Mouse (Mus musculus) midbrain, embryonic 14.5 days (tissue): Measurements from ENCODE around the gene Tob1. TPM values are rescaled to one million over a fixed set of nuclear protein-coding genes. Genes with fewer than 3 reads are reported as not detected.

Experiments used
- ATAC-seq: fragments of 200-750 bp; cut with Nextera tagmentation; 2 replicates; pipeline ENCODE4 v1.8.0; 2017; ENCODE audit warnings: moderate number of reproducible peaks, moderate library complexity; ENCODE audit not compliant: low FRiP score, low TSS enrichment
- DNase-seq: peaks from one replicate; pipeline ENCODE4 v3.0.0-alpha.2; 2015
- H3K27ac ChIP-seq: fragments of 300-500 bp; sonication (generic); replicated peaks from 2 replicates; pipeline ENCODE4 v1.5.1; 2014; ENCODE audit warnings: mild to moderate bottlenecking, low read depth, low read length, moderate library complexity
- H3K27me3 ChIP-seq: fragments of 300-500 bp; sonication (generic); 2 replicates; pipeline ENCODE4 v1.6.1; 2014; ENCODE audit warnings: low read length, control low read depth, mixed read lengths; ENCODE audit not compliant: control insufficient read depth, insufficient read depth
- H3K36me3 ChIP-seq: fragments of 300-500 bp; sonication (generic); 2 replicates; pipeline ENCODE4 v1.6.1; 2014; ENCODE audit warnings: low read length, control low read depth; ENCODE audit not compliant: control insufficient read depth, insufficient read depth
- H3K4me1 ChIP-seq: fragments of 300-500 bp; sonication (generic); 2 replicates; pipeline ENCODE4 v1.6.1; 2014; ENCODE audit warnings: mild to moderate bottlenecking, antibody characterized with exemption, low read length, control low read depth; ENCODE audit not compliant: control insufficient read depth, insufficient read depth
- H3K4me2 ChIP-seq: fragments of 300-500 bp; sonication (generic); 2 replicates; pipeline ENCODE4 v1.6.1; 2014; ENCODE audit warnings: mild to moderate bottlenecking, low read length, moderate library complexity
- H3K4me3 ChIP-seq: fragments of 300-500 bp; sonication (generic); replicated peaks from 2 replicates; pipeline ENCODE4 v1.5.1; 2014; ENCODE audit warnings: low read depth, low read length
- H3K9ac ChIP-seq: fragments of 300-500 bp; sonication (generic); replicated peaks from 2 replicates; pipeline ENCODE4 v1.6.1; 2014; ENCODE audit warnings: mild to moderate bottlenecking, low read length, moderate library complexity
- H3K9me3 ChIP-seq: fragments of 300-500 bp; sonication (generic); 2 replicates; pipeline ENCODE4 v1.6.1; 2016; ENCODE audit warnings: low read length, control low read depth, mixed read lengths; ENCODE audit not compliant: control insufficient read depth
- WGBS: fragments of 180-500 bp; shearing (Covaris S2); extraction: QIAGEN DNeasy Blood & Tissue Kit; methylation state at CpG from one replicate; pipeline ENCODE4 v1.1.7; 2014; 5-methylcytosine and 5-hydroxymethylcytosine counted together
- polyA plus RNA-seq: library from polyadenylated mRNA; unstranded; fragments of >200 nt; fragmentation: Nextera tagmentation; extraction: Ambion mirVana; gene quantifications from 2 replicates; pipeline ENCODE4 v1.2.1, GENCODE M21; 2014

The Tob1 gene
- polyA plus RNA-seq, 1 experiment from 2014 or later: 34.7 TPM

DNA sequence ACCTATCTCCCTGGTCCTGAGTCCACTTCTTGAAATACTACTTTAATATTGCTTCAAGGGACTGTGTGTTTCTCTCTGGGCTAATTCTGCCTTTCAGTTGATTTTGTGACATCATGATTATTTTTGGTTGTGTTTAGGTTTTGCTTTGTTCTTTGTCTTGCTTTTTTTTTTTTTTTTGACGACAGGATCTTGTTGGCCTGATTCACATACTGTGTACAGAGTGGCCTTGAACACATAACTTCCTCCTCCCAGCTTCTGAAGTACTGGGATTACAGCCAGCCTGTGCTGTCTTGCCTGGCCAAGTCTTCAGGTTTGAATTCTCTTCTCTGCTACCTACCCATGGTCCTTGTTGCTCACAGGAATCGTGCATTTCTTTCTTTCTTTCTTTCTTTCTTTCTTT is 27.6 kb upstream of the Tob1 start:
- no peak for DNase-seq
- Histone ChIP-seq H3K36me3 (no peaks in the 10 kb centered on the region), H3K9me3 (no peaks in the 10 kb centered on the region), H3K4me2 (no peak overlapping the region), H3K9ac (no peak overlapping the region), H3K4me3 (no peak overlapping the region), H3K4me1 (no peaks in the 10 kb centered on the region), H3K27me3 (no peaks in the 10 kb centered on the region), H3K27ac (no peak overlapping the region)
- ATAC-seq: no peak
- WGBS: 92% methylated on average over 2 of the region's 2 CpGs

DNA sequence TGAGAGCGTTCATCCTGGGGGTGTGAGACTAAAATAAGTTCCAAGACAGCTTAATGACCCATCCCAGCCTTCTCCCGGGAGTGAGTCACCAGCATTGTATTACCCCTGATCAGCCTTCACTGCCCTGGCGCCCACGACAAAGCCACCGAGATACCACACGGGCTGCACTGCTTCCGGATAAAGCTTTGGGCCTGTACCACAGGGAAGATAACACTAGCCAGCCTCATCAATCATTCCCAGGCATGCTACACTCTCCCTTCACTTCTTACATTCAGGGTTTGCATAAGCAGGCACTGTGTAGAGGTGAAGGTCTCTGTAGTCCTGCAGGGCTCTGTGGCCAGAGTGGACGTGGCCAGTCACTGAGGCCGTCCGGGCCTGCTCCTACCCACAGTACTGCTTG is 21.7 kb upstream of the Tob1 start:
- Histone ChIP-seq H3K4me1 (no peaks in the 10 kb centered on the region), H3K36me3 (no peaks in the 10 kb centered on the region), H3K9ac (no peak overlapping the region), H3K9me3 (no peaks in the 10 kb centered on the region), H3K27me3 (no peaks in the 10 kb centered on the region), H3K27ac (no peak overlapping the region), H3K4me3 (no peak overlapping the region), H3K4me2 (no peak overlapping the region)
- no peak for ATAC-seq
- no peak for DNase-seq
- WGBS: 79% methylated on average over 10 of the region's 10 CpGs

GRCm38 (mm10) chr11:94190665-94191064 is 20.6 kb upstream of the Tob1 start:
- no peak for DNase-seq
- WGBS: 82% methylated on average over 5 of the region's 5 CpGs
- Histone ChIP-seq H3K27me3 (no peaks in the 10 kb centered on the region), H3K4me3 (no peak overlapping the region), H3K27ac (no peak overlapping the region), H3K4me2 (no peak overlapping the region), H3K9me3 (no peaks in the 10 kb centered on the region), H3K4me1 (no peaks in the 10 kb centered on the region), H3K9ac (no peak overlapping the region), H3K36me3 (no peaks in the 10 kb centered on the region)
- ATAC-seq: no peak

DNA sequence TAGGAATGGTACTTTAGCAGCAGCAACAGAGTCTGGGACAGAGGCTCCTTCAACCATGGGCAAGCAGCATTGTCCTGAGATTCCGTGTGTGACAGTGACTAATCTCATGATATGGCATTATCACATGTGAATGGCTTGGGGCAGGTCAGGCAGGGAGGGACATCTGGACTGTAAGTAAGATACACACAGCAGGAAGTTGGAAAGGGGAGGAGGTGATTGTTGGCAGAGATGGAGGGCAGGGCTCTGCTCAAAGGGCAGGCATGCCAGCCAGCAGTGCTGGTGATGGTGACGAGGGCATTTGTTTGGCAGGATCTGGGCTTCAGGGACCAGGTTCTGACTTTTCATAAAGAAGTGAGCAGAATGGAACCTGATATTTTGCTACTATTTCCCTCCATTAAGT is 18.1 kb upstream of the Tob1 start:
- H3K27ac ChIP-seq: no peak overlapping the region
- H3K9ac ChIP-seq: no peak overlapping the region
- H3K9me3 ChIP-seq: no peaks in the 10 kb centered on the region
- no peak for ATAC-seq
- H3K27me3 ChIP-seq: no peaks in the 10 kb centered on the region
- H3K4me3 ChIP-seq: no peak overlapping the region
- DNase-seq: no peak
- no peaks in the 10 kb centered on the region for H3K4me1 ChIP-seq
- 44% methylated on average over 2 of the region's 2 CpGs for WGBS
- H3K4me2 ChIP-seq: no peak overlapping the region
- no peaks in the 10 kb centered on the region for H3K36me3 ChIP-seq

DNA sequence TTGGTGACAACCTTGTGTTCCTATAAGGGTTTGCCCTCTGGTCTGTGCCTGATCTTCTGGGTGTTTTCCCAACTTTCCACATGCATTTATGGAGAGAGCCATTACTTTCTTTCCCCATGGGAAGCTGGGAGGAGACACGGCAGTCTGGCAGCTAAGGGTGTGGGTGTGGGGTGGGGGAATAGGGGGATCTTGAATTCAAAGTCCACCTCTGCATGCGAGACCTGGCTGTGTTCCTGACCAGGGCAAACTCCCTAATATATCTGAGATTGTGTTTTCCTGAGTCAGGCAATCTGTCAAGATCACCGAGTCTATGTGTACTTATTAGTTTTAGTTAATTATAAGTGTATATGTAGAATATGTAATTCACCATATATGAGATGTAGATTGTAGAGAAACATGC is 14.9 kb upstream of the Tob1 start:
- no peak overlapping the region for H3K9ac ChIP-seq
- no peaks in the 10 kb centered on the region for H3K36me3 ChIP-seq
- ATAC-seq: no peak
- H3K4me2 ChIP-seq: no peak overlapping the region
- H3K27me3 ChIP-seq: no peaks in the 10 kb centered on the region
- WGBS: 82% methylated on average over 3 of the region's 3 CpGs
- H3K27ac ChIP-seq: no peak overlapping the region
- no peak overlapping the region for H3K4me3 ChIP-seq
- no peak for DNase-seq
- H3K4me1 ChIP-seq: no peaks in the 10 kb centered on the region
- no peaks in the 10 kb centered on the region for H3K9me3 ChIP-seq

DNA sequence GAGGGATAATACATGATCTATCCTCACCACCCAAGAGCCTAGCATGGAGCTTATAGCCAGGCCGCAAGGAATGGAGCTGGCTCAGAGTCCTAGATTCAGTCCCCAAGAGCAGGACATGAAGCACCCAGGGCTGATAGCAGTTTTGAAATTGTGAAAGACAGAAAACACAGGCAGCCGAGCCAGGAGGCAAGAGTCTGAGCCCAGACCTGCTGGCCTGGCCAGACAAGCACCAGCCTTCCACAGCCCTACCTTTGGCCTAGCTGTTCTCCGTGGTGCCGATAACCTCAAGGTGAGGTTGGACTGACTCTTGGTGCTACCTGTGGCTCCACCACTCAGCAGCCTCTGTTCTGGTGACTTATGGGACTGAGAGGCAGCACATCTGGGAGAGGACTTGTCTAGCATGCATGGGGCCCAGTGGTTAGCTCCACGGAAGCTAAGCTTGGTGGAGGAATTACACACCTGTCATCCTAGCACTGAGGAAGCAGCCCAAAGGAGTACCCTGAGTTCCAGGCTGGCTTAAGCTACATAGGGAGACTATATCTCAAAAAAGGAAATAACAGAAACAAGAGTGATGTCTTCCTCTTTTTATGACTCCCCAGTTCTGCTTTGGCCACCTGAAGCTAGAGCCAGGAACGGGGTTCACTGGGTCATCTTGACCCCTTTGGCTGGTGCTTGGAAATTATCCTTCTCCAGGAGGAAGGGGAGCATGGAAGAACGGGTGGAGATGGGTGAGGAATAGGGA is 12.7 kb upstream of the Tob1 start:
- no peak overlapping the region for H3K4me2 ChIP-seq
- H3K27ac ChIP-seq: no peak overlapping the region
- no peaks in the 10 kb centered on the region for H3K36me3 ChIP-seq
- ATAC-seq (no peak), DNase-seq (no peak)
- no peaks in the 10 kb centered on the region for H3K9me3 ChIP-seq
- no peaks in the 10 kb centered on the region for H3K4me1 ChIP-seq
- no peak overlapping the region for H3K4me3 ChIP-seq
- no peaks in the 10 kb centered on the region for H3K27me3 ChIP-seq
- H3K9ac ChIP-seq: no peak overlapping the region
- WGBS: 85% methylated on average over 7 of the region's 7 CpGs

GRCm38 (mm10) chr11:94199771-94200170 is 11.5 kb upstream of the Tob1 start:
- DNase-seq: no peak

DNA sequence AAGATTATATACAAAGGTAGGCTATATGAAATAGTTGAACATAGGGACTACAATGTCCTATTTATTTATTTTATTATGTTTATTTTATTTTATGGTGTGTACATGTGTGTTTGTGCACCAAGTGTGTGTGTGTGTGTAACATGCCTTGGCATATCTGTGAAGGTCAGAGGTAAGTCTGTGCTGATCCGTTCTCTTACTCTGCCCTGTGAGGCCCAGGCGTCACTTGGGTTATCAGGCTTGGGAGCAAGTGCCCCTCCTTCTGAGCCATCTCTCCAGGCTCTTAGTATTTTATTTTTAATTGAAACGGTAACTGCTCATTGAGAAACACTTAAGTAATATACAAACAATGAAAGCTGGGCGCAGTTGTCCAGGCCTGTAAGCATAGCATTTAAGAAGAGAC is 10.8 kb upstream of the Tob1 start:
- no peaks in the 10 kb centered on the region for H3K4me1 ChIP-seq
- no peak overlapping the region for H3K4me2 ChIP-seq
- no peak for ATAC-seq
- WGBS: 85% methylated on average over 4 of the region's 4 CpGs
- no peaks in the 10 kb centered on the region for H3K9me3 ChIP-seq
- H3K36me3 ChIP-seq: no peaks in the 10 kb centered on the region
- H3K9ac ChIP-seq: no peak overlapping the region
- no peak overlapping the region for H3K4me3 ChIP-seq
- DNase-seq: no peak
- no peak overlapping the region for H3K27ac ChIP-seq
- H3K27me3 ChIP-seq: no peaks in the 10 kb centered on the region

More at GRCm38 (mm10) chr11:94199771-94200170, 11.5 kb upstream of the Tob1 start:
- ATAC-seq: no peak
- H3K36me3 ChIP-seq: no peaks in the 10 kb centered on the region
- no peaks in the 10 kb centered on the region for H3K9me3 ChIP-seq
- H3K4me2 ChIP-seq: no peak overlapping the region
- H3K27me3 ChIP-seq: no peaks in the 10 kb centered on the region
- no peak overlapping the region for H3K27ac ChIP-seq
- no peaks in the 10 kb centered on the region for H3K4me1 ChIP-seq
- no peak overlapping the region for H3K9ac ChIP-seq
- H3K4me3 ChIP-seq: no peak overlapping the region
- 65% methylated on average over 2 of the region's 2 CpGs for WGBS

- 90% methylated on average over 5 of the region's 5 CpGs for WGBS
- H3K4me1 ChIP-seq: no peaks in the 10 kb centered on the region
- DNase-seq: no peak
- H3K27ac ChIP-seq: no peak overlapping the region
- H3K27me3 ChIP-seq: no peaks in the 10 kb centered on the region
- no peak overlapping the region for H3K4me3 ChIP-seq
- H3K4me2 ChIP-seq: no peak overlapping the region
- H3K9ac ChIP-seq: no peak overlapping the region
- H3K9me3 ChIP-seq: no peaks in the 10 kb centered on the region
- no peaks in the 10 kb centered on the region for H3K36me3 ChIP-seq
- ATAC-seq: no peak
Observed at GRCm38 (mm10) chr11:94202106-94202505, 9.1 kb upstream of the Tob1 start.
